Mouse (Mus musculus) lung, postnatal 4 days (tissue): ENCODE data around the gene Gldc.
A peak's percentile ranks its signal among the peaks of the same experiment; 100 is the strongest.
"Not testable (repeated sequence)": the region's sequence is repeated elsewhere in the genome, so short reads cannot be mapped to it uniquely, and the experiment has no call there.

ENCODE experiments used
- DNase-seq, 2 experiments: peaks; one replicate each; pipeline ENCODE4 v3.0.0; 2021

Gldc gene

GRCm38 (mm10) chr19:30174919-30175571 is at the start of gene Gldc:
Gldc (minus strand) TSS chr19:30175429.
- peak; percentile 19 to 39 for DNase-seq

- DNase-seq, result not testable (repeated sequence)
Measured at GRCm38 (mm10) chr19:30222593-30222992, 47.4 kb upstream of the Gldc start.

DNA sequence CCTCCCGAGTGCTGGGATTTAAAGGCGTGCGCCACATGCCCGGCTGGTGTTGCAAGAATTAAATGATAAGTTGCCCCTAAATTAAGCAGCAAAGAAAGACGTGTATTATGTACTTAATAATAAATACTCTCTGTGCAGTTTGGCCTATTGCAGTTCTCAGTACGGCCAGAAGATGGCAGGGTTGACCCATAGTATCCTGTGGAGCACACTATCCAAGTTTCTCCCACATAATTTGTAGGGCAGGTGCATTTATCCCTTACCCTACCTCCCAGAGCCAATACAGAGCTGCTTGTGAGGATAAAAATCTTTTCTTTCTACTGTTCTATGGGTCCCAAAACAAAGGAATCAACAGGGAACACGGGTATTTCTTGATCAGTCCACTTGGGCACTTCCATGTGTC is 42.1 kb upstream of the Gldc start:
- peak in 1 of 2 experiments; percentile 59 for DNase-seq

GRCm38 (mm10) chr19:30216186-30216585 is 41.0 kb upstream of the Gldc start:
- DNase-seq, result no peak

GRCm38 (mm10) chr19:30215736-30216135 is 40.5 kb upstream of the Gldc start:
- not testable (repeated sequence) for DNase-seq

DNA sequence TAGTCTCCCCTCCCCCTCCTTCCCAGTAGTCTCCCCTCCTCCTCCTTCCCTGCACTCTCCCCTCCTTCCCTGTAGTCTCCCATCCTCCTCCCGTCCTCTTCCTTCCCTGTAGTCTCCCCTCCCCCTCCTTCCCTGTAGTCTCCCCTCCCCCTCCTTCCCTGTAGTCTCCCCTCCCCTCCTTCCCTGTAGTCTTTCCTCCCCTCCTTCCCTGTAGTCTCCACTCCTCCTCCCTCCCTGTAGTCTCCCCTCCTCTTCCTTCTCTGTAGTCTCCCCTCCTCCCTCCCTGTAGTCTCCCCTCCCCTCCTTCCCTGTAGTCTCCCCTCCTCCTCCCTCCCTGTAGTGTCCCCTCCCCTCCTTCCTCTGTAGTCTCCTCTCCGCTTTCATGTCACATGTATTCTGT is 38.8 kb upstream of the Gldc start:
- DNase-seq, result no peak

GRCm38 (mm10) chr19:30209006-30209405 is 33.8 kb upstream of the Gldc start:
- not testable (repeated sequence) for DNase-seq

GRCm38 (mm10) chr19:30206981-30207380 is 31.8 kb upstream of the Gldc start:
- no peak for DNase-seq

GRCm38 (mm10) chr19:30205874-30206273 is 30.6 kb upstream of the Gldc start:
- no peak for DNase-seq

DNA sequence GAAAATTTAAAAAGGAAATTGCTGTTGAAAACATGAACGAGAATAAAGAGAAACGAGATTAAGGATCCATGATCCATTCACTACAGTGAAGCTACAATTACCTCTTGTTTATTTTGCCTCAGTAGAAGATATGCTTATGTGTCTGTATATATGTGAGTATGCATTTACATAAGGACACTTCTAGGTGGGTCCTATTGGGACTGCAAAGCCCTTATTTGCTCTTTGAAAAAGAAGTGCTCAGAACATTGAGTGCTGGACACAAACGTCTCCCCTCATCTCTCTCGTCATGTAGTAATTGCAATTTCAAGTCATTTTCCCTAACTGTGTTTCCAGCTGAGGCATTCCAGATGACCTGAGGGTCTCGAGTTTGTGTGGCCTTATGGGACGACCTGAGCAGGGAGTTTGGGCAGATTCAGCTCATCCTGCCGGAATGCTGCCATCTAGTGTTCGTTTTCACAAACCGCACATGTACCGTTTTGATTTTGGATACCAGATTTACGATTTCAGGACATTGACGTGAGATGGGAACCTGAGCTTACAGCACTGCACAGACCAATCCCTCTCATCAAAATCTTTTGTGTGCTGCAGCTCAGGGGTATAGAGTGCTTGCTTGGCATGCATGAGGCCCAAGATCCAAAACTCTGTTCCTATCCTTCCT is 30.1 kb upstream of the Gldc start:
- peak in 1 of 2 experiments; percentile 25 for DNase-seq

DNA sequence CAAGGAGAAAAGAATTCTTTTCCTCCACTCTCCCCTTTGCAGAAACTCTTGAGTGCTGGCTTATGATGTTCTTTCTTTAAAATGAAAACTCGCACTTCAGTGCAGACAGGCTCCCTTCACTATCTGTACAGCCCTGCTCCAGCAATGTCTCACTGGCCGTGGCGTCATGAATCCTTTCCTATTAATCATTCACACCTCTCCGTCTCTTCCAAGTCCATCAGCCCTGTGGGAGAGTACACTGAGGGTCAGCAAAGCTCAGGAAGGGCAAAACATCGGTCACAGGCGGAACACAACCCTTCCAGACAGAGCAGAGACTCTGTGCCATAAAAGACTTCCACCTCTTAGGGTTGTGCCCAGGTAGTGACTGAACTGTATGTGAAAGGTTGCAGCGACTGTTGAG is 26.9 kb upstream of the Gldc start:
- no peak for DNase-seq

GRCm38 (mm10) chr19:30194999-30195398 is 19.8 kb upstream of the Gldc start:
- DNase-seq, result no peak

GRCm38 (mm10) chr19:30187232-30187631 is 12.0 kb upstream of the Gldc start:
- no peak for DNase-seq

DNA sequence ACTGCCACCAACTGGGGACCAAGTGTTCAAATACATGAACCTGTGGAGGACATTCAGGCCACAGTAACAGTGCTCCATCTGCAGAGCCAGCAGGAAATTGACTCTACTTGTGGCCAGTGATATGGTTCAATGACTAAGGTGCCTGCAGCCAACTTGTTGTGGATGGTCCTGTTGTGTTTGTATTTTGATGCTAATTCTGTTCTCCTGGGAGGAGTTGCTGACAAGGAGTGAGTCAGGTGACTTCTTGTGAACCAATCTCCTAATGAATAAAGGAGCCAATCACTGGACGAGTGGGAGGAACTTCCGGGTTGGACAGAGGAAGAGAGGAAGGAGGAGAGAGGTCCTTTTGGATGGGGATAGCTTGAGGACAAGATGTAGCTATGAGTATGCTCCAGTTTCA is 10.3 kb upstream of the Gldc start:
- no peak for DNase-seq

- DNase-seq, result no peak
Measured at GRCm38 (mm10) chr19:30179979-30180378, 4.8 kb upstream of the Gldc start.

DNA sequence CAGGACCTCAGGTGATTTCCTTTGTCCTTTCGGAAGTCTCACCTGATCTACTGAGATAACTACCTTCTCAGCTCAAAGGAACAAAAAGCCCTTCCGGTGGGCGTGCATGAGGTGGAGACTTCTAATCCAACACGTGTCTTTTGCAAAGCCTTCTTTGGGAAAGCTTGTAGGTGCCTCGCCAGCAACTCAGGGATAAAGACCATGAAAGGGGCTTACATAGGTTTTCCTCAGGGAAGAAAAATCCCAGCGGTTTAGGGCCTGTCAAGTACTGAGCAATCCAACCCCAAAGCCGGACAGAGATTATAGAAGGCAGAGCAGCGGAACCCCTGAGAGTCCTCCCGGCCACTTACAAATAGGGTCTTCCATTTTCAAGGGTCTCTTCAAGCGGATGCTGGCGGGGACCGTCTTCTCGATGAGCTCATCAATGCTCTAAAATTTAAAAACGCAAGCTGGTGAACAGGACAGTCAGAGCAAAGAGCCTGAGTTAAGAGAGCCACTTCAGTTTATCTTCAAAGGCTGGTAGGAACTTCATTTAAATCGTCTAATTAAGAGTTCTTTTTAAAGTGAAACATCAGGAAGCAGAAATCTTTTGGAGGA is 1.1 kb downstream of the Gldc start:
- DNase-seq, result no peak

DNA sequence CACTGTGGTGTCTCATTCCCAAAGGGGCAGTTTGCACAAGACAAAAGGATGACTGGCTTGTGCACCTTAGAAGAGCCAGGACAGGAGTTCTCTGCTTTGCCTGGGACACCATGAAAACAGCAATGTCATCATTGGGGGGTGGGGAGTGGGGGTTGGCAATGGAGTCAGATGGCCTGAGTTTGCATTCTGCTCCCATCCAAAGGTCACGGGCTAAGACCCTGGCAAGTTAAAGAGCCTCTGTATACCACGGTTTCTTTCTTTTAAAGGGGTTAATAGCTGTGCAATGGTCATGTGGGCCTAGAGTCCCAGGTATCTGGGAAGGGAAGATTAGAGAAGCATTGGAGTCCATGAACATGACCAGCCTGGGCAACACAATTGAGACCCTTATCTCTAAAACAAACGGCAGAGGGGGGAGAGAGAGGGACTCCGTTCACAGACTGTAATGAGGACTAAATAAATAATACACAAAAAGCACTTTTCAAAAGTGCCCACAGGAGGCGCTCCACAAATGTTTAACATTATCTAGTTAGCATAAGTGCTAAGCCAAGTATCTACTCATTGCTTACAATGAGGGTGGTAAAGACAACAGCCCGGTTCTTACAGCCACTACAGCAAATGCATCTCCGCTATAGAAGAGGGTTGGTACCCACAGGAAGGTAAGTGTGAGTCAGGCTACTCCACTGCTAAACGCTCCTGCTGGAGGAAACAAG is 3.7 kb downstream of the Gldc start:
- DNase-seq, result no peak

GRCm38 (mm10) chr19:30170319-30170718 is 4.9 kb downstream of the Gldc start:
- no peak for DNase-seq

GRCm38 (mm10) chr19:30166801-30167505 is 8.3 kb downstream of the Gldc start:
- DNase-seq, result no peak

- no peak for DNase-seq
Measured at GRCm38 (mm10) chr19:30164228-30164627, 11.0 kb downstream of the Gldc start.

DNA sequence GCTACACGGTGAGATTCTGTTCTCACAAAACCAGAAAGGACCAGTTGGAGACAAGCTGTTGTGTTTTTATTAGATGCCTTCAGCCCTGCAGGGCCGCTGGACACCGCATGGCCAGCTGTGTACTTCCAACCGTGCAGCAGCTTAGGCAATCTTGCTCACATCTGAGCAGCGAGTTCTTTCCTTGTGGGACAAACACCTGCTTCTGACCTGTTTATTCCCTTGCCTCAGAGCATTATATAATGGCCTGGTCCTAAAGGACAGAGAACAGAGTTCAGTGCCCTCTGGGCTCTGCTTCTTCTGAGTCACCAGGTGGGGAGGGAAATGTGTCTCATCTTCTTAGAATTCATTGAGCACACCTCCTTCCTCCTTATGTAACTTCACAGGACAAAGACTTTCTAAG is 12.4 kb downstream of the Gldc start:
- DNase-seq, result no peak

- DNase-seq, result no peak
Measured at GRCm38 (mm10) chr19:30160021-30160420, 15.2 kb downstream of the Gldc start.

GRCm38 (mm10) chr19:30158189-30158588 is 17.0 kb downstream of the Gldc start:
- no peak for DNase-seq
